Mouse (Mus musculus) lung, adult 2 months (tissue): ENCODE data around the gene Gys1. TPM values are rescaled to one million over a fixed set of nuclear protein-coding genes. Genes with fewer than 3 reads are reported as not detected.
A peak's percentile ranks its signal among the peaks of the same experiment; 100 is the strongest.
"Not testable (repeated sequence)": the region's sequence is repeated elsewhere in the genome, so short reads cannot be mapped to it uniquely, and the experiment has no call there.

Experiments
- DNase-seq: peaks from one replicate; pipeline ENCODE4 v3.0.0; 2022
- H3K4me1 ChIP-seq: fragments of 200-500 bp; 2 replicates; pipeline ENCODE4 v1.6.1; 2011; ENCODE audit warnings: low read length; ENCODE audit not compliant: control insufficient read depth, insufficient read depth
- H3K4me3 ChIP-seq: fragments of 200-500 bp; replicated peaks from 2 replicates; pipeline ENCODE3; 2011; ENCODE audit warnings: low read depth, mild to moderate bottlenecking, control low read depth, low read length; ENCODE audit errors: extremely low read depth
- CTCF ChIP-seq: fragments of 200-500 bp; IDR thresholded peaks from 2 replicates; pipeline ENCODE4 v1.5.1; 2011; ENCODE audit warnings: mild to moderate bottlenecking, low read length, control low read depth; ENCODE audit not compliant: insufficient read depth
- POLR2A ChIP-seq: fragments of 200-500 bp; IDR thresholded peaks from 2 replicates; pipeline ENCODE4 v1.6.1; 2011; ENCODE audit warnings: low read depth, mild to moderate bottlenecking, control low read depth, low read length, borderline replicate concordance; ENCODE audit errors: extremely low read depth
- WGBS: fragments of 180-500 bp; shearing (Covaris S2); methylation state at CpG from one replicate; pipeline ENCODE4 v1.1.7; 2018; 5-methylcytosine and 5-hydroxymethylcytosine counted together
- polyA plus RNA-seq: library from polyadenylated mRNA; depleted of rRNA; stranded (reverse); fragments of >200 nt; gene quantifications from 2 replicates; pipeline ENCODE4 v1.2.3, GENCODE M21; 2012

Gys1 gene
- polyA plus RNA-seq, 1 experiment = 39.4 TPM

GRCm38 (mm10) chr7:45454971-45455370, 20.3 kb downstream of the Gys1 start:
- DNase-seq = no peak
- Histone ChIP-seq H3K4me1 (peaks cover 3% of the 10 kb centered on the region; the same call in 1 of the 2 replicates), H3K4me3 (no peak overlapping the region)
- TF ChIP-seq POLR2A (no peak), CTCF (no peak)
- 87% methylated on average over 15 of the region's 15 CpGs for WGBS

DNA sequence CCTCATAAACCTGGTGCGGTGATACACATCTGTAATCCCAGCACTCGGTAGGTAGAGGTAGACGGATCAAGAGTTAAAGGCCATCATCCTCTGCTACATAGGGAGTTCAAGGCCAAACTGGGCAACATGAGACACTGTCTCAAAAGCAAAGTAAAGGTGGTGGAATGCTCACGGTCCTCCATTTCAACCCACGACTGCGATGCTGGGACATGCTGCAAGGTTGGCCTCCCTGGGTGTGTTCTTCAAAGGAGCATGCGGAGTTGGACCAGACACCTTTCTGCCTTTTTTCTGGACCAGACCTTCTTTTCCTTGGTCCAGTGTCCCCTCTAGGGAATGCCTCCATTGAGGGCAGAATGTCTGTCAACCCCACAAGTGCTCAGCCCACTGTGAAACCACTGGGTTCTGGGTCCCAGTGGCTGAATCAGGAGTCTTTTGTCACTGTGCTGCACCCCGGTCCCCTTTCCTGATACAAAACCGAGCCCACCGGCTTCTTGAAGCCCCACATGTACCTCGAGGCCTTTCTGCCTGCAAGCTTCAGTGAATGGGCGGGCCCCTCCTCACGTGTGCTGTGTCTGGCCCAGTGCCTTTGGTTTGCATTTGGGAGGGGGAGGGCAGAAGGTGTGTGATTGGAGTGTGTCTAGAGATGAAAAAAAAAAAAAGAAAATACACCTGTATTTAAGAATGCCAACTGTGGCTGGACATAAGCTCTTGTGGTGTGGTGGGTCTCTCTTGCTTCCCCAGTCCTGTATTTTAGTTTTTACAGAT, 21.5 kb downstream of the Gys1 start:
- DNase-seq = no peak
- Histone ChIP-seq H3K4me3 (no peak overlapping the region), H3K4me1 (peaks cover 6% of the 10 kb centered on the region)
- TF ChIP-seq CTCF = no peak
- 0 out of 2 replicates have a peak, but pooled peaks have one; percentile 19 for TF ChIP-seq POLR2A
- WGBS = 74% methylated on average over 13 of the region's 13 CpGs

DNA sequence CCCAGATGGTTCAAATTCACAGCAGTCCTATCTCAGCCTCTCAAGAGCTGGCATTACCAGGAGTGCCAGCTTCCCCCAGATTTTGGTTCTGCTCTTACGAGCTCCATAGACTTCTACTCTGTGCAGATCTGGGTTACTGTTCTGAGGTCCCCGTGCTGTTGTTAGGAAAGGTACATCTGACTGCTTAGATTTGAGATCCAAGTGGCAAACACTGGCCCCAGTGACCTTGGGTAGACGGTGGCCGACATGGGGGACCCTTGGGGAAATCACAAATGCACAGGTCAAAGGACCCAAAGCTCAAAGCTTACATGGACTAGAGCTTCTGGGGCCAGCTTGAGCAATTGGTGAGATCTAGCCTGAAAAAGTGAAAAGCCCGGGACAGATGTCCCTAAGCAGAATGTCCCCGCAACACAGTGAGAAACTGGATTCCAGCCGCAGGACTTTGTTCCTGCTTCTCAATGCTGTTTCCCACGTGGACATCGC, 22.1 kb downstream of the Gys1 start:
- Histone ChIP-seq H3K4me3 (no peak overlapping the region), H3K4me1 (peaks cover 6% of the 10 kb centered on the region)
- TF ChIP-seq POLR2A (no peak), CTCF (no peak)
- 35% methylated on average over 9 of the region's 9 CpGs for WGBS
- no peak for DNase-seq

DNA sequence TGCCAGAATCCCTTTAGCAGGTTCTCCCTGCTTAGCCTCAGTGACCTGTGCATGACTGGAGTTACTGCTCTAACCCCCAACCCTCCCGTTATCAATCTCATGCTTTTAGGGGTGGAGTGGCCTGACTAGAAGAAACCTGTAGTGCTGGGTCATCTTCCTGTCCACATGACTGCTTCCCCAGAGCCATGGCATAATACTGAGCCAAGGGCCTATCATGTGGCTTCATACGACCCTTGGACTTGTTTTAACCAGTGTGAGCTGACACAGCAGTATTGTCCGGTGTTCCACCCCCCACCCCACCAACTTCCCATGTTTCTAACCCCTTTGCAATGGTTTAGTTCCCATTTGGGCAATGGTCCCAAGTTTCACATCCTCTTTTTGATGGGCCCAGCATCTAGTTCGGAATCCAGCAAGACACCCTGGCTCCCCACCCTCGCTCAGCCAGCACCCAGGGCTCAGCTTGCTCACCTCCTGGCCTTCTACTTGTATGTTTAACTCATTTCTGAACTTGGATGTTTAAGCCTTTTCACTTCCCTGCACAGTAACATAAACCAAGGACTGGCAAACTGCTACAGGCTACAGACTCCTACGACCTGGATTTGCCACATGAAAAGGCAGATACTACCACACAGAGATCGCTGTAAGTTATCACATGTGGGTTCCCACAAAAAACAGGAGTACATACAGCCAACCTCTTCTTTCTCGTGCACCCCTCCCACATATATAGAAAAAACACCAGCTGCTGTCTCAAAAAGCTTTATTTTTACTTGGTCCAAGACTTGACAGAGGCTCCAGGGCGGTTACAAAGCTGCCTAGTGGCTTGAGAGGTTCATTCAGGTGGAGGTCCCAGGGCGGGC, 22.8 kb downstream of the Gys1 start:
- Histone ChIP-seq H3K4me1 (peaks cover 6% of the 10 kb centered on the region), H3K4me3 (peak overlapping the region; percentile 39)
- TF ChIP-seq POLR2A (peak; percentile 48; the same call in 1 of the 2 replicates), CTCF (no peak)
- DNase-seq = no peak
- WGBS = 36% methylated on average over 10 of the region's 10 CpGs

DNA sequence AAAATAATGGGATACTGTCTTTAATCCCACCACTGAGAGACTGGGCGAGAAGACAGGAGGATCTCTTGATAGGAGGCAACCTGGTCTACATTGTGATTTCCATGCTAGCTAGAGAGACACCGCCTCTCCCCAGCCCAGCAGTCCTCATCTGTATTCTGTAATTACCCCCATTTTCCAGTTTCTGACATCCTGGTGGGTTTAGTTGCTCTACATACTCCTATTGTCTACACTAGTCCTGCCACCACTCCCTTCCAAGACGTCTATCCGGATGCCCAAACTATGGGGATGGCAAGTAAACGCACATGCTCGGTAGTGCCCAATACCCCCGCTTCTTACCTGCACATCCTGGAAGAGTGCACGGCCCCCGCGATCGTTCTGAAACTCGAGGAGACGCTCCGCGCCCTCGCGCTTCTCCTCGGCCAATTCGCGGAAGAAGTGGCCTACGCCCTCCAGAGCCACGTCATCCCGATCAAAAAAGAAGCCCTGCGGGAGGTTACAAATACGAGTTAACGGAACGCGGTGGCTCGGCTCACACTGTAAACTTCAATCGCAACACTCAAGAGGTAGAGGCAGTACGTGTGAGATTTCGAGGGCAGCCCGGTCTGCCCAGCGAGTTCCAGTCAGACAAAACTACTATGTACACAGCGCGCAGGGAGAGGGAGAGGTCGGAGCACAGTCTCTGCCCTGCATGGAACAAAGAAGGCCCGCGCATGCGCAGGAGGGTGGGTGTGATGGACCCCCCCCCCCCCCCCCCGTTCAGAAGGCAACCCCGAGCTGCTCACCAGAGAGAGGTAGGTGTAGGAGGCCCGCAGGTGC, 24.3 kb downstream of the Gys1 start:
- WGBS = 1% methylated on average over 43 of the region's 43 CpGs
- peaks cover 6% of the 10 kb centered on the region for H3K4me1 ChIP-seq
- TF ChIP-seq POLR2A = peak; percentile 70; the same call in 1 of the 2 replicates
- no peak for TF ChIP-seq CTCF
- peak; percentile 76 for DNase-seq
- H3K4me3 ChIP-seq = peak overlapping the region; percentile 87

DNA sequence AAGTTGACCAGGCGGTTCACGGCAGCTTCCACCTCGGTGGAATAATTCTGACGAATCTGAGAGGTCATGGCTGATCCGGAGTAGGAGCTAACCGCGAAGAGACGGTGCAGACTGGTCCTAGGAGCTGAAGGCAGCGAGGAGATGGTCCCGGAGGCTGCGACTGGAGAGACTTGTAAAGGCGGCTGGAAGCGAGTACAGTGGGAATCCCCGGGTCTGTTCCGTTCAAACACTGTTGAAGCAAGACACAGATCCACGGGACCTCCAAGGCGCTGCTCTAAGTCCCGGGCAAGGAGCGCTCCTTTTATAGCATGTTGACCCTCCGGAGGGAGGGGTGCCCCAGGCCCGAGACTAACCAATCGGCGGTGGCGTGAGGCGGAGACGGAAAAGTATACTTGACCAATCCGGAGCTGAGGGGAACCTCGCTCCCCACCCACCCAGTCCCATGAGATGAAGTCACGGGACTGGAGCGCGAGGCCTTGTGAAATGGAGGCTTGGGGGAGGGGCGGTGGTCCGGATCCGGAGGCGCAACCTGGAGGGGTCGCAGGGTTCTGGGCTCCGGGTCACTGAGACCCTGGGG, 25.0 kb downstream of the Gys1 start, which contains the start of gene Ftl1:
Ftl1 (minus strand) TSS at position 321 of the 577 bp plus-strand sequence.
- TF ChIP-seq POLR2A = peak; percentile 95
- H3K4me3 ChIP-seq = peak within 1 kb of the TSS; percentile 87
- DNase-seq = peak; percentile 94
- under 1% methylated on average over 29 of the region's 37 CpGs for WGBS
- H3K4me1 ChIP-seq = not testable (repeated sequence)

DNA sequence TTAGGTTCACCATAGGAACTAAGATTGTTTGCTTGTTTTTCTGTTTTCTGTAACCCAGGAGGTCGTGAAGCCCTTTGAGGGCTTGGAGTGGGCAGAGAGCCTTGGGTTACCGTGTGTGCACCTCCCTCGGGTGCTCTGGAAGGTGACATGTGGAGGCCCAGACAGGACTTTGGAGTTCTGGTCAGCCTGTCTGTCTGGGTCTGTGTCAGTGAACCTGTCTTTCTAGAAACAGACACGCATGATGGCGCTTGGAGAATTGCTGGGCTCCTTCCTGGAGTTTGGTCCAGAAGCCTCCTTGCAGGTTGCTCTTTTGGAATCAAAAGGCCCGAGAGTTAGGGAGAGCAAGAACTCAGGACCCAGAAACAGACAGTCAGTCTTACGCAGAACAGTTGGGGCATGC, 25.7 kb downstream of the Gys1 start:
- 55% methylated on average over 7 of the region's 7 CpGs for WGBS
- DNase-seq = peak; percentile 49
- Histone ChIP-seq H3K4me1 (peaks cover 6% of the 10 kb centered on the region), H3K4me3 (no peak overlapping the region)
- TF ChIP-seq POLR2A (no peak), CTCF (no peak)

- H3K4me3 ChIP-seq = no peak overlapping the region
- peaks cover 10% of the 10 kb centered on the region for H3K4me1 ChIP-seq
- DNase-seq = peak; percentile 77
- TF ChIP-seq CTCF (no peak), POLR2A (peak; percentile 48; the same call in 1 of the 2 replicates)
- WGBS = 19% methylated on average over 13 of the region's 13 CpGs
Observed at GRCm38 (mm10) chr7:45460860-45461314, 26.2 kb downstream of the Gys1 start.
